Mouse (Mus musculus) fat pad, adult 2 months (tissue): ENCODE measurements at regions not wholly inside any gene's neighbourhood (a gene's known extent, or its start where the extent isn't known, plus 50 kb on each side); places are given as distances from the start of the nearest gene placed in this dataset.

Experiments
- DNase-seq: peaks from one replicate; pipeline ENCODE4 v3.0.0-alpha.2; 2011; ENCODE audit warnings: low read depth, low spot score; ENCODE audit errors: extremely low read depth

DNA sequence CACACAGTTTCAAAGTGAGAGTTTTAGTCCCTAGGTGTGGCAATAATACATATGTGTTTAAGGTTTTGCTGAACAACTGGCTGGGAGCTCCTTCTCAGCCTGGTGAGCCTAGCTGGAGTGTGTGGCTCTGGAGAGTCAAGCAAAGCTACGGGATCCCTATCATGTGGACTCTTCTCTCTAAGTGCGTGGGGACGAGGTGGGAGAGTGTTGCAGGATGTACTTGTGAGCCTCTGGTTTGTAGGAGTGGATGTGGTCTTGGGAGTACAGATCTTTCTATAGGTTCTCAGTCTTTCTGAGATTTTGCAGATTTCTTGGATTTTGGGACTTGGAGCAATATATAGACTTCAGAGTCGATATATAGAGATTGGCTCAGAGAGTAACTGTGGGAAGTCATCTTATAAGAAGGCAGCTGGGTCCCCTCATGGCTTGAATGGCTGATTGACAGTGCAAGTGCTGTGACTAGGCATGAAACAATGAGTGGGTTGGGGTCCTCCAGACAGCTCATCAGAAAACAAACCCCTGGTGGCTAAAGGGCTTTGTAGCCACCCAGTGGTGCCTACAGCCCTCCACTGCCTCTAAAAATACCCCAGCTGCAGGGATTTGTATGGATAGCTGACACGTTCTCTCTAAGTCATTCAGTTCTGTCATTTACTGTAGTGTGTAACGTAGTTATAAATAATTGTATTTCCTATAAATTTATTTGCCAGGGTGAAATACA, 486.1 kb downstream of the Cdh26 start:
- DNase-seq: no peak

DNA sequence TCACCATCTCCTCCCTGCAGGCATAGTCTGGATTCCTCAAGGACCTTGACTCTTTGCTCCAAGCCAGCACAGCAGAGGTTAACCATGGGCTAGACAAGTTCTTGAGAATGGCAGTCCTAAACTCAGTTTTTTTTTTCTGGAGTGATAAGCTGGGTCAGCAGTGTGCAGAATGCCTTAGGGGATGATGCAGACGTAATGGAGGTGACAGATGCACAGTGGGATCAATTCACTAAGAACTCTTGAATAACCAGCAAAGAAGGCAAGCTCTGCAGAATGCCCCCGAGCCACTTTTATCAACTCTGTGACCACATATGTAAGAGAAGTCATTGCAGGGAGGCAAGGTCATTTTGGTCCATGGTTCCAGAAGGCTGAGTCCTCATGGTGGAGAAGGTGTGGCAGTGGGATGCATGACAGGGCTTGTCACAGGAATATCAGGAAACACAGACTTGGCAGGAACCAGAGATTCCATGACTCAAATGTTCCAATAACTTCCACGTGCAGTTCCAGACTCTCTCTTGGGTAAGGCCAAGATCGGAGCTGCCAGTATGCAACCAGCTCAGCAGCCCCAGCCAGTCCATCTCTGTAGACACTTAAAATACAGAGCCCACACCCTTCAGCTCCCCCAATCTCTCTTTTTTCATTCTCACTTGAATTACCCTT, 494.3 kb downstream of the Cdh26 start:
- peak; percentile 11 for DNase-seq

DNA sequence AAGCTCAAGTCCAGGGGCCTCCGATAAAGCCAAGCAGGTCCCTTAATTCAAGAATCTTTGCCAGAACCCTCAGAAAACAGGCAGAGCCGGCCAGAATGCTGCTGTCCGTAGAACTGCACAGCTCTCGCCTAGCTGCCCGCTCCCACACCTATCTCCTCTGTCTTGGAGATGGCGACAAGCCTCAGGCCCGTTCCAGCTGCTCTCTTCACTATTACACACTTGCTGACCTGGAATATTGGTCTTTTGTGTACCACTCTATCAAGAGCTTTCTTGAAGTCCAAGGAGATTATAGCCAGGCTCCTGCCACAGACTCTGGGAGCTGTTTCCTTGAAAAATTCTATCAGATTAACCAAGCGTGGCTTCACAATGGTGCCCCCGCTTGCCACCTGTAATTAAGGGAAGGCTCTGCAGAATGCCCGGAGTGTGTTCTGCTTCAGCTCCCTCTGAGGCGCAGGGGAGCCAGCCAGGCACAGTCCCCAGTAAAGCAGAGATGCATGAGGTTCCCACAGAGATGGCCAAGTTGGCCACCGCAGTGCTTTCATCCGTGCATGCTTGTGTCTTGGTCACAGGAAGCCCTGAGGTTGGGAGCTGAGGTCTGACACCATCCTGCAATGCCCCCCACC, 496.8 kb downstream of the Cdh26 start:
- DNase-seq: no peak

DNA sequence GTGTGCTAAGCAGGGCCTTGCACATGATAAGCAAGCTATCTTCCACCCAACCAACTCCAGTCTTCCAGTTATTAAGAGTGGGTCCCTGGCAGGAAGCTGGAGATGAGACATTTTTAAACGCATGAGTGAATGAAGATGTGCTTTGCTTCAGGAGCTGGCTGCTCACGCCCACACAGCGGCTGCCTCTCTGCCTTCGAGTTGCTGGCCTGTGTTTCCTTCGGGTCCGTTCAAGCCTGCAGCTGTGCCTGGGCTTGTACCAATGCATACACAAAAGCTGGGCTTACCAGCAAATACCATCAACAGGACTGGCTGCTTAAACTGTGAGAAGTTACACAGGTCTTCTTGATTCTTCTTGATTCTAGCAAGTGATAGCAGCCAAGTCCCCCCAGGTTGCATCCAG, 498.7 kb downstream of the Cdh26 start:
- no peak for DNase-seq

DNA sequence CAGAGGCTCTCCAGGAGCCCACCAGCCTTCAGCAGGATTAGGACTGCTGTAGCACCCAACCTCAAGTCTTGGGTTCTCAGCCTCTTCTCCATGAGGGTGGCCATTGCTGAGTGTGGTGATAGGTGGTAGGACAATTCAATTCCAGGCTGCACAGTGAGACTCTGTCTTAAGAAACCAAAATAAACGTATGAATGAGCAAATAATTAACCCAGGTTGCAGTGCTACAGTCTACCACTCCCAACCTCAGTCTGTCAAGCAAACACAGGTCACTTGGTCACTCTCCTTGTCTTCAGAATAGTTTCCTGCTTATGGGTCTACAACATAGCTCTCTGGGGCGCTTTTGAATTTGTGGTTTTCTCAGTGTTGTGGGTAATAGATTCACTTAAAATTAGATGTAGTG, 499.8 kb downstream of the Cdh26 start:
- no peak for DNase-seq

DNA sequence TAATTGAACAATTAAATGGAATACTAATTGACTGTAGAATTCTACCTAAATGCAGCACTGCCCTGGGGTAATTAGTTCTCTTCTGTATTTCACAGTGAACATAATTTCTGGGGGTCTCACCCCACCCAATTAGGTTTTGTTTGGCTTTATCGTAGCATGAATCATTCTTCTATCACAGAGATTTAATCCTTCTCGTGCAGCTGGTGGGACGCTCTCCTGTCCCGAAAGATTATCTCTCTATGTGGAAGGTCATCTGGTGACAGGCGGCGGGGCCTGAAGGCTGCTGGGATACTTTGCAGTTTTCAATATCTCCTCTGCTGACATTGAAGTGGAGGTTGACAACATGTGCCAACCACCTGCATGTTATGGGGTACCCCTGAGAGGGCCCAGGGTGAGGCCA, 493.8 kb upstream of the Cdh4 start:
- DNase-seq: no peak

DNA sequence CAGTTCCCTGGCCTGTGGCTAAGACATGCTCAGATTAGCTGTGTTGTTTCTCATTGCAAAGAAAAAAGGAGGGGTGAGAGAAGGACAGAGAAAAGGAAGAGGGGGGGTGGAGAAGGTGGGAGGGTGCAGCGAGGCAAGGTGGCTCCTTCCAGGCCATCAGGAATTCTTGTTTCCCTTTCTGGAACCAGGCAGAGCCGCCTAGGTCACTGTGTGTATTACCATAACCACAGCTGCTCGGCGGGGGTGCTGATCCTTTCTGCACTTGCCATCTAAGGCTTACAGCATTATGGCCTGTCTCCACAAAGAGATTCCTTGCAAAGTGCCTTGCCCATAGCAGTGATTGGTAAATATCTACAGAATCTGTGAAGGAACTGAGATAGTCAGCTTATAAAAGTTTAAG, 493.1 kb upstream of the Cdh4 start:
- no peak for DNase-seq

DNA sequence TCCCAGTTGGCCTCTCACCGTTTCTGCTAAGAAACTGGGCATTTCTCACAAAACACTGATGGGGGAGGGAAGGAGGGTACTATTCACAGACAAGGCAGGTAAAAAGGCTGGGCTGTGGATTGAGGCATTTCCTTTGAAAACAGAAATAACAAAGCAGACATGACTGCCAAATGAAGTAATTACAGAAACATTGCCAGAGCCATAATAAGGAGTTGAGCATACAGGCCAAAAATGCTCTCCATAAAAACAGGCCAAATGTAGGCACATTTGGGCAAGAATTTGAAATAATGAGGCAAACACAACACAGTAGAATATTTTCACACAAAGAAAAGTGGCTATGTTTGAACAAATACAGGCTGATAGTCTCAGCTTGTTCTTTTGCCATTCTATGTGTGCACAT, 491.9 kb upstream of the Cdh4 start:
- DNase-seq: no peak

DNA sequence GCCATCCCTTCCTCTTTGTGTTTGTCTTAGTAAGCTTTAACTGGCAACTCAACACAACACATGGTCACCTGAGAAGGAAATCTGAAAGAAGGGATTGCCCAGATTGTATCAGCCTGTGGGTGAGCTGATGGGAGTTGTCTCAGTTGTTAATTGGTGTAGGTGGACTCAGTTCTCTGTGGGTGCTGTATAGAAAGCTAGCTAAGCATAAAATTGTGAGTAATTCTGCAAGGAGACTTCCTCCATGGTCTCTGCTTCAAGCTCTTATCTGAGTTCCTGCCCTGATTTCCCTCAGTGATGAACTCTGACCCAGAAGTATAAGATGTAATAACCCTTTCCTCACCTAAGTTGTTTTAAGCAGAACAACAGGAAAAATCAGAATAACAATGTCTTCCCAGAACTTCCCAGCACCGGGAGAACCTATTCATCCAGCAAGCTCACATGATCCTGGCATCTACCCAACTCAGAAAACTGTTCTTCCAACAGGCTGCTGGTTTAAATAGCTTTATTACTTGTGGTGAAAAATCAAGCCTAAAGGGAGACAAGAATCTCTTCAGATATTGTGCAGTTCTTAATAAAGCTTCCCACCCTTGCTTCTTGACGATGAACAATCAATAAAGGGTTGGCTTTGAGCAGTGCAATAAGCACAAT, 487.7 kb upstream of the Cdh4 start:
- DNase-seq: no peak

DNA sequence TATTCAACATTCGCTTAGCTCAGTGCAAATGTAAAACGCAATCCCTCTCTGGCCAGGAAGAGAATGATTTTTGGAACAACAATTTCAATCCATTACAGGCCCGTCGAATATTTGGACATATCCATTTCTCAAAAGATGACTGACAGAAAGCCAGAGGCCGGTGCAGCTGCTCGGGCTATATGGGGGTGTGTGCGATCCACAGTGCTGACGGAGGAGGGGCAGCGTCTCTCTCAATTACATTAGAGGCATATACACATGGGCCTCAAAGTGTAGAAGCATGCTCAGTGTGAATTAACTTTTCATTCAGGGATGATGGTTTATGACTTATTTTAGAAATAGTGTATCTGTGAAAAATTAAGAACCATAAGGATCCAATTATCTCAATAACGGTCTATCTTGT, 483.4 kb upstream of the Cdh4 start:
- no peak for DNase-seq

DNA sequence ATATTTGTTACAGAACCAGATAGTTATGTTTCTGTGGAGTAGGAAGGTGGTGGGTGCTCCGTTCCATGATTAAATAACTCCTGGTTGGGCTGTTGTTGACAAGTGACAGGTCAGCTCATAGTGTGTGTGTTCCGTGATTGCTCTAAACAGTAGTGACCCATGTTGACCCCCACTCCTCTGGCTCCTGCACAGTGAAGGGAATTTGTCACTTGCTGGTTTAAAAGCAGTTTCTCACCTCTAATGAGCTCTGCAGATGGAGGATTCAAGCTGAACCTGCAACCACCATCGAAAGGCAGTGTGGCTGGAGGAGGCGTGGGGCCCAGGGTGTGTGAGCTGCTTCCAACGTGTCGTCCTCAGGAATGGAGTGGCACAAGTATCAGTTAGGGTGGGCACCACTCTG, 482.6 kb upstream of the Cdh4 start:
- no peak for DNase-seq

DNA sequence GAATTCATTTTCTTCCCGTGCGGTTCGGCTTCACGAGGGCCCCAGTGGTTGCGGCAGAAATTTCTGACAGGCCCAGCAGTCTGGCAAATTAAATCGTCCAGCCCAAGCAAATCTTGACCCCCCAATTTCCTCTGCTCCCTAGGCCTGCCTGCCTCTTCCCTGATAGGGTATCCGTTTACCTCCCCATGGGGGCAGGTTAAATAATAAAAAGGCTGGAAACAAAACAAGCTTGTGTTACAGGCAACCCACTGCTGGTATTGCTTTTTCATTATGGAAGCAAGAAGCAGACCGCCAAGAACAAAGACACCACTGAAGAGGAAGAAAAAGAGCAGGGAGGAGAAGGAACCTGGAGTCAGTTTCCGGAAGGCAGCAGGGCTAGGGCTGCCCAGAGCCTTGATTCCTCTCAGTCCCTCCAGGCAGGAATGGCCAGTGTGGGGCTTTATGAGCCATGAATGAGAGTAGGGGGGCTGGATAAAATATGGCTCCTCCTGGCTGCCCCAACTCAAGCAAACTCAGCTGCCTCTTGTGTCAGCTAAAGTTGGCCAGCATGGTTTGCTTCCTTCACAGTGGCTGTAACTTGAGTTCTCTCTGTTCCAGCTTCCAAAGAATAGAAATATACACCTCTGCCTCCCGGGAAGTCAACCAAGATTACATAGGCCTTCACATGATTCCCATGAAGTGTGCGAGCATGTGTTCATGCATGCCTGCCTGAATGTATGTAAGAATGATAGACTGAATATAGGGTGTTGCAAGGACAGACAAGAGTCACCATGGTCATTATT, 474.5 kb upstream of the Cdh4 start:
- DNase-seq: no peak

DNA sequence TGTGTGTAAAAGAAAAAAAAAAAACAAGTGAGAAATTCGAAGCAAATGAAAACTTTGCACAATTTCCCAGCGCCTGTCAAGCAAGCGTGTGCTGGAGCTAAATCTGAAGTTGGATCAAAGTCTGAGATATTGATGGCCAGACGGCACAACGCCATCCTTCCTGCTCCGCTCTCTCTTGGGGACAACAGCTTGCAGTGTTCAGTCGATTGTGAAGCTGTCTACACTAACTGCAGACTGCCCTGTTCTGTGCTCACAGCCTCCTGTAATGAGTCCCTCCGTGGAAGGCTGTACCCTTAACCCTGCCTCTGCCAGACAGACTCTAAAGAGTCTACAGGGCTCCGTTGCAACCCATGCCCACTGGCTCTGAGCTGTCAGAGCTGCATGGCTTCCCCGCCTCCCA, 472.5 kb upstream of the Cdh4 start:
- no peak for DNase-seq

DNA sequence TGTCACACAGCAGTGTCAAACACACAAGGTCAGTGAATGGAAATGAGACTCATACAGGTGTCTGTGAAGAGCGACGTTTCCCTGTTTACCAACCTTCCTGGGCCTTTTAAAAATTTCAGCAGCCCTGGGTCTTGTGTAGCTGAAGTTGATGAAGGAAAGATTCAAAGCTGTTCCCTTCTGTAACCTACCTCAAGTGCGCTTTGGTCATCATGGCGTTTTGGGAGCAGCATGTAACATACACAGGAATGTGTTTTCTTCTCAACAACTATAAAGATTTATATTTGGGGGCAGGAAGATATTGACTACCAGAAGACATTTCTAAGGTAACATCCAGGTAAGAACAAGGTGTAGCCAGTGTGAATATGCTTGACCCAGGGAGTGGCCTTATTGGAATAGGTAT, 466.9 kb upstream of the Cdh4 start:
- DNase-seq: no peak

DNA sequence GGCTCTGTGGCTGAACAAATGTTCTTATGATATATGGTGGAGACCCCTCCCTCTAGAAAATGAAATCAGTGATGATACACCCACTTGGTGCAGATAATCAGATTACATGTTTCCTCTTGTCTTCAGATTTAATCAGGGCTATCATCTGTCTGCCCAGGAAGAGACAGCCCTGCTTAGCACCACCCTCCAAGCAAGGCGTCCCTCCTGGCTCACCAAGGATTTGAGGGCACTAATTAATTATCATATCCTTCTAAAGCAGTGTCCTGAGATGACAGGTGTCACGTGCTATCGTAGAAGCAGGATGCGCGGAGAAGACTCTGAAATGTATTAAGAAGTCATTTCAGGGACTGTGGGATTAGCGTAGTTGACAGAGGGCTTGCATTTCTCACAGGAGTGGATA, 466.2 kb upstream of the Cdh4 start:
- DNase-seq: no peak

DNA sequence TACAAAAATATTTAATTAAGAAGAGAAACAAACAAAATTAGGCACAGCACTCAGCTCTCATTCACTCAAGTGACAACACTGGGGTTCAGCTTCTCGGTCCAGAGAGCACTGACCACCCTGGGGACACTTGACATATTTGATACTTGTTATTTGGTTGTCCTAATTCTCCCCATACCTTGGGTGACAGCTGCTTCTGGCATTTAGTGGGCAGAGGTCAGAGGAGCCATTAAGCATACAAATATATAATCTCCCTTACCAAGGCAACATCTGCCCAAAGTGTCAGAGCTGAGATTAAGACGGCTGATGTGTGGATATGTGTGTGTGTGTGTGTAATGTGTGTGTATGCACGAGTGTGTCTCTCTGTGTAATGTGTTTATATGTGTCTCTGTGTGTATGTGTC, 465.7 kb upstream of the Cdh4 start:
- DNase-seq: no peak

DNA sequence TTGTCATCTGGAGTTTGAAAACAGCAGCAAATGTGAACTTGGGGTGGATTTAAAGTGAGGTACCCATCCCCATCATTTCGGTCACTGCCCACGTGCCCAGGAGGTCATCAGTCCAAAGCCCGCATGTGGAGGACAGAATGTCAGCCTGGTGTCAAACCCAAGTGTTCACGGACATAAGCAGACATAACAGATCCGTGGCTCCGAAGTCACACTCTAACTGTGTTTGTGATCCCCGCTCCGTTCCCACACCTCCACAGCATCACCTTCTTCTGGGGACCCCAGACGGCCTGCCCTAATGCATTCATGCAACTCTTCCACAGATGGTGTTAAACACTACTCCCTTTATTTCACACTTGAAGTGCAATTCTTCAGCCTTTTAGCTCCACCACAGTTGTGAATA, 462.8 kb upstream of the Cdh4 start:
- no peak for DNase-seq

DNA sequence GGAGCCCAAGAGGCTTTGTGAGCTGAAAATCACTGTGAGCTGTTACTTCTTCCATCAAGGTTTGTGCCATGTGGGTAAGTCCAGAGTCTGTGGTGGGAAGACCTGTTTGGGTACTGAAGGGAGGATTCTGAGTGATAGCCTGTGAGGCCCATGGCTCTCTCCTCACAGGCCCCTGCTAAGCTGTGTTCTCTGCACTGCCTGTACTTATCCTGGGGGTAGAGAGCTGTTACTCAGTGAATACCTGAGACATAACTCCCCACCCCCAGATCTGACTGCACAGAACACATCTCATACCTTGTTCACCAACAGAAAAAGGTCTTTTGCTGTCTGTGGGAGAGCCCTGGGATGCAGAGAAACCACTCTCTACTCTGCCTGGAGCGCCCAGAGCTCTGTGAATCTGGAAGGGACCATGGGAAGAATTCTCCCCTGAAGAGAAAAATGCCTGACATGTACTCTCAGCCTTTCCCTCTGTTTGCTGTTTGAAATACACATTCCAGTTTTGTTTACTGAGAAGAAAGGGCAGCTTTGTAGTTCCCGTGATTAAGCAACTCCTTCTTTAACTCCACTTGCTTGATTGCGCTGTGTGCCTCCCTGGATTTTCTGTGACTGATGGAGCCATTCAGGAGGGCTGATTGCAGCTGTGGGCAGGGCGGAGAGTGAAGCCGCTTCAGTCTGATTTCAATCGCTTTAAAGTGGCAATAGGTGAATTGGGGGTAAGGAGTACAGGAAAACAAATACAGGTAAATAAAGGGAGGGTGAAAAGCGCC, 460.3 kb upstream of the Cdh4 start:
- no peak for DNase-seq

DNA sequence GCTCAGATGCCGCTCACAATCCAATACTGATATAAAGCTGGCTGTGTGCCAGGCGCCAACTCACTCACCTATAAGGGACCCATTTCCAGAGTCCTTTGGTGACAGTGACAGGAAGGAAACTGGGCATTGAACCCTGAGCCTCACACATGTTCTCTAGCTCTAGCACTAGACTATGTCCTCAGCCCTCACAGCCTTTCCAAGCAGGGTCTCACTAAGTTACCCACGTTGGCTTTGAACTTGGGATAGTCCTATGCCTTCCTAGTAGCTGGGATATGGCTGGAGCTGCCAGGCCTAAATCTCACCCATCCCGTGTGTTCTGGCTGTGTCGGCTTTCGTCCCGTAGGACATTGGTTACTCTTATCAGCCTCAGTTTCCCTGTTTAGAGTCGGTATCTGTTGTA, 458.4 kb upstream of the Cdh4 start:
- no peak for DNase-seq

DNA sequence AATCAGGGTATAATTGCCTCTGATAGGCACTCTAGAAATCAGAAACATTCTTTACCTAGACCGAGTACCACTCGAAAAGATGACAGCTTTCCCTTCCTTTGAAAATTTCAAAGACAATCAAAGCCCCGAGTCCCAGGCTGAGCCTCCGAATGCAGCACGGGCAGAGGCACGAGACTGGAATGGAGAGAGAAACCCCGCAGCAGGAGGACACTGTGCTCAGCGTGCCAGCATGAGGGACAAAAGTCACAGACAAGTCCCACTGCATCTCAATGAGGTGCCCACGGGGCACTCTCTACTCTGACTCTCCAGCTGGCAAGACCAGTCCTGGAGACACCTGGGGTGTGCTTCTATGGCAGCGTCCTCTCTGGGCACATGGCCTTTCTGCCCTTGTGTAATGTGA, 454.3 kb upstream of the Cdh4 start:
- no peak for DNase-seq

DNA sequence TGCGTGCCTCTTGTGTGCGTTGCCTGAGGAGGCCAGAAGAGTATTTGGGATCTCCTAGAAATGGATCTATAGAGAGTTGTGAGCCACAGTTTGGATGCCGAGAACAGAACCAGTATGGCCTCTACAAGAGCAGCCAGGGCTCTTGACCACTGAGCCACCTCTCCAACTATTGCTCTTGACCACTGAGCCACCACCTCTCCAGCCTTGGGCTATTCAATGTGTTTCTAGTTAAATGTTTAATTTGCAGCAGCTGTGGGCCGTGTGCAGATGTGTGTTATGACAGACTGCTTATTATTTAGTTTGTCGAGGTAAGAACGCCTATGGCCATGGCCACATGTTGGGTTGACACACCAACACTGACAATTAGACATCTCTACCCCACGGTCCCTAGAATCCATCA, 452.9 kb upstream of the Cdh4 start:
- no peak for DNase-seq
